Mouse (Mus musculus) forebrain, embryonic 13.5 days (tissue): ENCODE measurements at regions not wholly inside any gene's neighbourhood (a gene's known extent, or its start where the extent isn't known, plus 50 kb on each side); places are given as distances from the start of the nearest gene placed in this dataset.

ENCODE experiments used
- ATAC-seq: fragments of 200-750 bp; cut with Nextera tagmentation; 2 replicates; pipeline ENCODE4 v1.8.0; 2017
- H3K27ac ChIP-seq: fragments of 300-500 bp; sonication (generic); 2 replicates; pipeline ENCODE4 v1.5.1; 2015; ENCODE audit warnings: inconsistent platforms, mild to moderate bottlenecking, moderate library complexity
- H3K27me3 ChIP-seq: fragments of 300-500 bp; sonication (generic); 2 replicates; pipeline ENCODE4 v1.6.1; 2015; ENCODE audit warnings: mild to moderate bottlenecking, inconsistent platforms
- H3K36me3 ChIP-seq: fragments of 300-500 bp; sonication (generic); 2 replicates; pipeline ENCODE4 v1.6.1; 2015; ENCODE audit warnings: mild to moderate bottlenecking, inconsistent platforms; ENCODE audit not compliant: poor library complexity, severe bottlenecking
- H3K4me1 ChIP-seq: fragments of 300-500 bp; sonication (generic); 2 replicates; pipeline ENCODE4 v1.6.1; 2015; ENCODE audit warnings: inconsistent platforms
- H3K4me2 ChIP-seq: fragments of 300-500 bp; sonication (generic); 2 replicates; pipeline ENCODE4 v1.6.1; 2015; ENCODE audit warnings: inconsistent platforms, mild to moderate bottlenecking, moderate library complexity
- H3K4me3 ChIP-seq: fragments of 300-500 bp; sonication (generic); 2 replicates; pipeline ENCODE4 v1.5.1; 2015; ENCODE audit warnings: mild to moderate bottlenecking, inconsistent platforms
- H3K9ac ChIP-seq: fragments of 300-500 bp; sonication (generic); 2 replicates; pipeline ENCODE4 v1.6.1; 2015; ENCODE audit warnings: mild to moderate bottlenecking, inconsistent platforms
- H3K9me3 ChIP-seq: fragments of 300-500 bp; sonication (generic); replicated peaks from 2 replicates; pipeline ENCODE4 v1.6.1; 2016; ENCODE audit warnings: inconsistent platforms
- WGBS: fragments of 180-500 bp; shearing (Covaris S2); methylation state at CpG from one replicate; pipeline ENCODE4 v1.1.7; 2015; 5-methylcytosine and 5-hydroxymethylcytosine counted together

- Histone ChIP-seq H3K4me3 (no peak overlapping the region), H3K27me3 (no peaks in the 10 kb centered on the region), H3K9me3 (no peaks in the 10 kb centered on the region; the same call in 1 of the 2 replicates), H3K4me1 (peaks cover 9% of the 10 kb centered on the region), H3K27ac (no peak overlapping the region), H3K9ac (no peak overlapping the region), H3K4me2 (no peak overlapping the region), H3K36me3 (no peaks in the 10 kb centered on the region)
- no peak for ATAC-seq
- WGBS: 94% methylated on average over 2 of the region's 2 CpGs
These were observed 177.5 kb upstream of the Gm10192 start for GRCm38 (mm10) chr4:97360473-97360872.

GRCm38 (mm10) chr4:97357958-97358357 lies 175.0 kb upstream of the Gm10192 start:
- Histone ChIP-seq H3K4me3 (no peak overlapping the region), H3K9me3 (no peaks in the 10 kb centered on the region; the same call in 1 of the 2 replicates), H3K27ac (no peak overlapping the region), H3K4me2 (no peak overlapping the region), H3K9ac (no peak overlapping the region), H3K27me3 (no peaks in the 10 kb centered on the region), H3K4me1 (peaks cover 9% of the 10 kb centered on the region), H3K36me3 (no peaks in the 10 kb centered on the region)
- ATAC-seq: no peak
- 34% methylated on average over 1 of the region's 1 CpGs for WGBS

- WGBS: 72% methylated on average over 3 of the region's 3 CpGs
- no peak for ATAC-seq
- no peak overlapping the region for H3K9ac ChIP-seq
- H3K4me1 ChIP-seq: no peaks in the 10 kb centered on the region
- no peaks in the 10 kb centered on the region for H3K27me3 ChIP-seq
- no peak overlapping the region for H3K27ac ChIP-seq
- H3K4me2 ChIP-seq: no peak overlapping the region
- H3K4me3 ChIP-seq: no peak overlapping the region
- H3K9me3 ChIP-seq: no peaks in the 10 kb centered on the region
- no peaks in the 10 kb centered on the region for H3K36me3 ChIP-seq
These were observed 163.8 kb upstream of the Gm10192 start for GRCm38 (mm10) chr4:97346799-97347198.

- Histone ChIP-seq H3K9ac (no peak overlapping the region), H3K4me2 (no peak overlapping the region), H3K27me3 (no peaks in the 10 kb centered on the region), H3K9me3 (no peaks in the 10 kb centered on the region), H3K36me3 (no peaks in the 10 kb centered on the region), H3K4me3 (no peak overlapping the region), H3K4me1 (no peaks in the 10 kb centered on the region), H3K27ac (no peak overlapping the region)
- ATAC-seq: no peak
- WGBS: 94% methylated on average over 2 of the region's 2 CpGs
These were observed 161.4 kb upstream of the Gm10192 start for GRCm38 (mm10) chr4:97344335-97344734.

- no peaks in the 10 kb centered on the region for H3K9me3 ChIP-seq
- 98% methylated on average over 1 of the region's 1 CpGs for WGBS
- H3K4me1 ChIP-seq: no peaks in the 10 kb centered on the region
- no peak for ATAC-seq
- H3K27me3 ChIP-seq: no peaks in the 10 kb centered on the region
- H3K9ac ChIP-seq: no peak overlapping the region
- no peak overlapping the region for H3K4me2 ChIP-seq
- no peak overlapping the region for H3K4me3 ChIP-seq
- H3K27ac ChIP-seq: no peak overlapping the region
- H3K36me3 ChIP-seq: no peaks in the 10 kb centered on the region
These were observed 160.4 kb upstream of the Gm10192 start for GRCm38 (mm10) chr4:97343378-97343777.
